Mouse (Mus musculus): ENCODE measurements around the gene Pzp. TPM values are rescaled to one million over a fixed set of nuclear protein-coding genes. Genes with fewer than 3 reads are reported as not detected.

Pzp gene
- polyA plus RNA-seq, 1 experiment from 2014 or later, result 0.92 TPM

DNA sequence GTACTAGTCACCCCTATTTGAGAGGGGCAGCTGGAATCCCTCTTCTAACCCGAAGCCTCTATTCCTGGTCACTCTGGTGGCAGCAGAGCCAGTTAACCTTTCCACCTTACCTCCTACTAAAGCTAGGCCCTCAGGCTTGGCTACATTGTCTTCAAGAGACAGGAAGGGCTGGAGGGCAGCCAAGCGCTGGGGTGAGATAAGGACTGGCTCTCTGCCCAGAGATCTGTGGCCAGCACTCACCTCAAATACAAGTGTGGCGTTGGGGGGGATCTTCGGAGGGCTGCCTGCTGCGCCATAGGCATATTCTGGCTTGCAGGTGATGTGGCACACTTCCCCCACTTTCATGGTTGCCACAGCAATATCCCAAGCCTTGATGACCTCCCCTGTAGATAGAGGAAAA, 91.0 kb downstream of the Pzp start:
- H3K36me3 ChIP-seq, result peaks cover 61% of the 10 kb centered on the region
- H3K27ac ChIP-seq (replicated peaks), result peak overlapping the region; percentile 81

More for the DNA sequence above, 91.0 kb downstream of the Pzp start:
- Histone ChIP-seq H3K9ac (peak overlapping the region; percentile 57), H3K9me3 (no peaks in the 10 kb centered on the region), H3K4me1 (peaks cover 43% of the 10 kb centered on the region), H3K4me2 (peak overlapping the region; percentile 12; the same call in 1 of the 2 replicates), H3K4me3 (no peak overlapping the region), H3K27me3 (replicated peaks) (no peaks in the 10 kb centered on the region)
- 21% methylated on average over 5 of the region's 5 CpGs for whole genome bisulfite sequencing
- ATAC-seq (ENCODE audit: extremely low read depth, insufficient number of reproducible peaks, low FRiP score, low TSS enrichment), result no peak

Other genes starting within 250 kb of the Pzp start
- 2.9 and 3.4 TPM in 2 replicates for gene Tead4, start 225.9 kb downstream of the Pzp start, polyA plus RNA-seq (2015; fragmentation: Nextera tagmentation; extraction: Ambion mirVana)
- 9.1 and 10.1 TPM in 2 replicates for gene Tulp3, start 170.9 kb downstream of the Pzp start, polyA plus RNA-seq (2015; fragmentation: Nextera tagmentation; extraction: Ambion mirVana)
- 71.8 and 82.5 TPM in 2 replicates for gene Rhno1, start 163.8 kb downstream of the Pzp start, polyA plus RNA-seq (2015; fragmentation: Nextera tagmentation; extraction: Ambion mirVana)
- gene Foxm1, start 163.8 kb downstream of the Pzp start, polyA plus RNA-seq (2015; fragmentation: Nextera tagmentation; extraction: Ambion mirVana), result 23.6 and 23.7 TPM in 2 replicates
- 0.28 TPM in 1 of 2 replicates, not detected in the other for gene Tex52, start 151.3 kb downstream of the Pzp start, polyA plus RNA-seq (2015; fragmentation: Nextera tagmentation; extraction: Ambion mirVana)
- gene Gm44596, start 151.2 kb downstream of the Pzp start, polyA plus RNA-seq (2015; fragmentation: Nextera tagmentation; extraction: Ambion mirVana), result not detected in 2 replicates
- gene Nrip2, start 127.4 kb downstream of the Pzp start, polyA plus RNA-seq (2015; fragmentation: Nextera tagmentation; extraction: Ambion mirVana), result 2.2 and 2.3 TPM in 2 replicates
- 28.6 and 30.6 TPM in 2 replicates for gene Itfg2, start 101.8 kb downstream of the Pzp start, polyA plus RNA-seq (2015; fragmentation: Nextera tagmentation; extraction: Ambion mirVana)
- gene Fkbp4, start 88.0 kb downstream of the Pzp start, polyA plus RNA-seq (2015; fragmentation: Nextera tagmentation; extraction: Ambion mirVana), result 257 and 288 TPM in 2 replicates
- 0.28 and 0.47 TPM in 2 replicates for gene A2ml1, start 54.9 kb upstream of the Pzp start, polyA plus RNA-seq (2015; fragmentation: Nextera tagmentation; extraction: Ambion mirVana)
- not detected in 2 replicates for gene Klrb1a, start 96.8 kb upstream of the Pzp start, polyA plus RNA-seq (2015; fragmentation: Nextera tagmentation; extraction: Ambion mirVana)
- gene Clec2h, start 135.7 kb upstream of the Pzp start, polyA plus RNA-seq (2015; fragmentation: Nextera tagmentation; extraction: Ambion mirVana), result not detected in 2 replicates
- not detected in 2 replicates for gene Klrb1, start 196.3 kb upstream of the Pzp start, polyA plus RNA-seq (2015; fragmentation: Nextera tagmentation; extraction: Ambion mirVana)

Data from heart, embryonic 13.5 days (tissue).